Mouse (Mus musculus): ENCODE data around the gene Pms1.
"Not testable (repeated sequence)": the region's sequence is repeated elsewhere in the genome, so short reads cannot be mapped to it uniquely, and the experiment has no call there.

DNA sequence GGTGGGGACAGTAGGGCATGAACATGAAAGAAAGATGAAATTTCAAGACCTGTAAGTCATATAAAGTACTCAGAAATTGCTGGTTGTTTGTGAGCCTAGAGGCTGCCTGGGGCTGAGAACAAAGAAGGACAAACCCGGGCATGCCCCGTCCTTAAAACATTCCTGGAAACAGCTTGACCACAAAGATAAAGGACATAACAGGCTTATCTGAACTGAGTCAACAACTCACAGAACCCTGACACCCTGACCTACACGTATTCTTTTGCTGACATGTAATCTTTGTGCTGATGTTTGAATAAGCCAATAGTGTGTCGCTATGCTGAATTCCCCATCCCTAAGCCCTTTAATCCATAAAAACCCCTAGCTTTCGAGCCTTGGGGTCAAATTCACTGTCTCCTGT is 36.7 kb upstream of the Pms1 start:
- TF ChIP-seq CTCF (conservative IDR thresholded peaks at IDR 0.05 in 1 of 2, IDR thresholded peaks at IDR 0.05 in 1 of 2; ENCODE audit: low read depth in 2 of 2, low read length in 2 of 2); EP300 (IDR thresholded peaks at IDR 0.05; ENCODE audit: low read length); NELFE (IDR thresholded peaks at IDR 0.05; ENCODE audit: low read depth, low read length); POLR2A (IDR thresholded peaks at IDR 0.05; ENCODE audit: low read depth, low read length); ZMIZ1 (IDR thresholded peaks at IDR 0.05; ENCODE audit: low read depth, low read length); MAFK (IDR thresholded peaks at IDR 0.05; ENCODE audit: insufficient replicate concordance, low read length); KAT2A (IDR thresholded peaks at IDR 0.05; ENCODE audit: insufficient replicate concordance, low read length); MAX (IDR thresholded peaks at IDR 0.05; ENCODE audit: low read length); USF2 (conservative IDR thresholded peaks at IDR 0.05; ENCODE audit: low read depth, low read length); SIN3A (IDR thresholded peaks at IDR 0.05; ENCODE audit: low read length): not testable (repeated sequence)
